Mouse (Mus musculus): ENCODE results near the gene Slc29a1.

GRCm38 (mm10) chr17:45544873-45545277, 54.5 kb downstream of the Slc29a1 start:
- TF ChIP-seq CTCF (IDR thresholded peaks at IDR 0.05; ENCODE audit: control insufficient read depth, insufficient read depth, insufficient replicate concordance, low read depth, low read length): no peak
- no peak for TF ChIP-seq POLR2A (IDR thresholded peaks at IDR 0.05; ENCODE audit: control insufficient read depth, low read depth, low read length)

All from testis, adult 2 months (tissue).